Mouse (Mus musculus) midbrain, embryonic 10.5 days (tissue): ENCODE results near the gene Crhr1. TPM values are rescaled to one million over a fixed set of nuclear protein-coding genes. Genes with fewer than 3 reads are reported as not detected.
"Not testable (repeated sequence)": the region's sequence is repeated elsewhere in the genome, so short reads cannot be mapped to it uniquely, and the experiment has no call there.

ENCODE experiments used
- DNase-seq: peaks from one replicate; pipeline ENCODE4 v3.0.0-alpha.2; 2017; ENCODE audit warnings: low spot score
- H3K27ac ChIP-seq: fragments of 300-500 bp; sonication (generic); replicated peaks from 2 replicates; pipeline ENCODE4 v1.5.1; 2016; ENCODE audit warnings: mild to moderate bottlenecking
- H3K27me3 ChIP-seq: fragments of 300-500 bp; sonication (generic); 2 replicates; pipeline ENCODE4 v1.6.1; 2016; ENCODE audit warnings: low read depth, mild to moderate bottlenecking; ENCODE audit not compliant: poor library complexity, severe bottlenecking
- H3K36me3 ChIP-seq: fragments of 300-500 bp; sonication (generic); 2 replicates; pipeline ENCODE4 v1.6.1; 2016; ENCODE audit warnings: mild to moderate bottlenecking, moderate library complexity
- H3K4me1 ChIP-seq: fragments of 300-500 bp; sonication (generic); 2 replicates; pipeline ENCODE4 v1.6.1; 2016
- H3K4me3 ChIP-seq: fragments of 300-500 bp; sonication (generic); 2 replicates; pipeline ENCODE4 v1.5.1; 2016; ENCODE audit warnings: mild to moderate bottlenecking, moderate library complexity
- H3K9me3 ChIP-seq: fragments of 300-500 bp; sonication (generic); replicated peaks from 2 replicates; pipeline ENCODE4 v1.6.1; 2016; ENCODE audit warnings: mild to moderate bottlenecking
- WGBS: fragments of 180-500 bp; shearing (Covaris S2); methylation state at CpG from one replicate; pipeline ENCODE4 v1.1.7; 2016; 5-methylcytosine and 5-hydroxymethylcytosine counted together
- polyA plus RNA-seq: library from polyadenylated mRNA; unstranded; fragments of >200 nt; fragmentation: Nextera tagmentation; extraction: Ambion mirVana; gene quantifications from 2 replicates; pipeline ENCODE4 v1.2.1, GENCODE M21; 2016

Crhr1 gene
- polyA plus RNA-seq, 1 experiment from 2014 or later, result 0.12 TPM

DNA sequence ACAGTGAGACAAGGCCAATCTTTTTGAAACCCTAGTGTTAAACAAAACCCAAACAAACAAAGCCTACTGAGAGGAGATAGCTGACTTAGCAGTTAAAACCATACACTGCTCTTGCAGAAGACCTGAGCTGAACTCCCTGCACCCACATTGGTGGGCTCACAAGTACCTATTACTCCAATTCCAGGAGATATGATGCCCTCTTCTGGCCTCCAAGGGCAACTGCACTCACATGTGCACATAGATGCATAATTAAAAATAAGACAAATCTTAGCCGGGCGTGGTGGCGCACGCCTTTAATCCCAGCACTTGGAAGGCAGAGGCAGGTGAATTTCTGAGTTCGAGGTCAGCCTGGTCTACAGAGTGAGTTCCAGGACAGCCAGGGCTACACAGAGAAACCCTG lies 81.5 kb downstream of the Crhr1 start:
- H3K36me3 ChIP-seq, H3K4me3 ChIP-seq, H3K4me1 ChIP-seq, H3K9me3 ChIP-seq, H3K27me3 ChIP-seq, DNase-seq, H3K27ac ChIP-seq: not testable (repeated sequence)
- WGBS, result 96% methylated on average over 5 of the region's 5 CpGs

DNA sequence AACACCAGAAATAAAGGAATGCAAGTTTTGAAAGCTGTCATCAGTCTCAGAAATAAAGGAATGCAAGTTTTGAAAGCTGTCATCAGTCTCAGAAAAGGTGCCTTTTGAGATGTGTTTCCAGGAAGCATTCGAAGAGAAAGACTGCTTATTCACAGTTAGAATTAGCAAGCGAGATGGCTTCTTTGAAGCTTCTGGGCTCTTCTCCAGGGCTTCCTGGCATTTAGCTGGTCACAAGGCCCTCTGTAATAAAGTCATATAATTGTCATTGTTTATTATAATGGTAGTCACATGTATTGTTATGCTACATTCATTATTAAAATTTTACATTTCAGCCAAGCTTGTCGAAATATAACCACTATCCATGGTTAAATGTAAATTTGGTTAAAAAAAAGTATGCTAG lies 85.4 kb downstream of the Crhr1 start:
- Histone ChIP-seq H3K27ac (no peak overlapping the region), H3K4me1 (0 out of 2 replicates have a peak, but pooled peaks cover 3% of the 10 kb centered on the region), H3K4me3 (no peak overlapping the region), H3K9me3 (no peaks in the 10 kb centered on the region), H3K27me3 (no peaks in the 10 kb centered on the region), H3K36me3 (no peaks in the 10 kb centered on the region)
- 85% methylated on average over 3 of the region's 3 CpGs for WGBS
- DNase-seq, result no peak

DNA sequence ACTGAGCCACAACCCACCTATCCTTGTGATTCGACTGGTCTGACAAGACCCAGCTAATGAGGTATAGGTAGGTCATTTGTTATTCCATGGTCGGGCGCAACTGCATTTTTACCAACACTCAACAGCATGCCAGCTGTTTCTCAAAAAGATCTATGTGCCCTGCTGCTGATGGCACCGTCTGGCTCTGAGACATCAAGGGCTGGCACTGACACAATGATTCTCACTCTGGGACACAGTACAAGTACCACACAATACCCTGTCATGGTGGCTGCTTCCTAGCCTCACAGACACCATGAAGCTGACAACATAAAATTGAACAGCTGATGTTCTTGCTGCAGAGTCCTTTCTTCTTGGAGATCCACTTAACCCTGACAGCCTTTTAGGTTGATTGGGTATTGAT lies 87.6 kb downstream of the Crhr1 start:
- WGBS, result 84% methylated on average over 4 of the region's 4 CpGs
- H3K27ac ChIP-seq, result no peak overlapping the region
- no peaks in the 10 kb centered on the region; the same call in 1 of the 2 replicates for H3K27me3 ChIP-seq
- no peaks in the 10 kb centered on the region for H3K9me3 ChIP-seq
- DNase-seq, result no peak
- no peak overlapping the region for H3K4me3 ChIP-seq
- H3K36me3 ChIP-seq, result no peaks in the 10 kb centered on the region
- 0 out of 2 replicates have a peak, but pooled peaks cover 3% of the 10 kb centered on the region for H3K4me1 ChIP-seq

DNA sequence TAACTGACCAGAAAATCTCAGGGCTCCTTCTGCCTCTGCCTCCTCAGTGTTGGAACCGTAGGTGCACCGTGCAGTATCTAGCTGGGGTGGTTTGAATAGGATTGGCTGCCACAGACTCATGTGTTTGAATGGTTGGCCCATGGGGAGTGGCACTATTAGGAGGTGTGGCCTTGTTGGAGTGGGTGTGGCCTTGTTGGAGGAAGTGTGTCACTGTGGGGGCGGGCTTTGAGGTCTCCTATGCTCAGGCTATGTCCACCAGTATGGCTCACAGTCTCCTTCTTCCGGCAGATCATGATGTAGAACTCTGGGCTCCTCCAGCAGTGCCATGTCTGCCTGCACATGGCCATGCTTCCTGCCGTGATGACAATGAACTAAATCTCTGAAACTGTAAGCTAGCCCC lies 89.1 kb downstream of the Crhr1 start:
- 79% methylated on average over 5 of the region's 5 CpGs for WGBS
- DNase-seq, result no peak
- 0 out of 2 replicates have a peak, but pooled peaks cover 3% of the 10 kb centered on the region for H3K4me1 ChIP-seq

DNA sequence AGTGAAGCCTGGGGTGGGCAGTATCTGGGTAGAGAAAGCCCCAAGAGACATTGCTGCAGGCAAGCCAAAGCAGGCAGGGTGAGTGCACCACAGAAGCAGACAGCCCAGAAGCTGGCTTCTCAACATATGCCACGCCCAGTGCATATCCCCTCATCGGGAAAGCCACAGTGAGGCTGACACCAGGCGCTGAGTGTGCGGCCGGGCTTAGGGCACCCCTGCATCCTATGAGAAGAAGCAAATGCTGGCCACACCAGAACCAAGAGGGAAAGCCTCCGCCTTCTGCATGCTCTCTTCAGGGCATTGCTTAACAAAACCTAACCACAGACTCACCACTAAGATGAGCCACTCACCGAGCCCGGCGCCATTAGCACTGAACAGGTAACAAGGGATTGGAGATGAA lies 90.6 kb downstream of the Crhr1 start:
- Histone ChIP-seq H3K36me3 (no peaks in the 10 kb centered on the region), H3K4me1 (no peaks in the 10 kb centered on the region), H3K27ac (no peak overlapping the region), H3K4me3 (no peak overlapping the region), H3K9me3 (no peaks in the 10 kb centered on the region), H3K27me3 (no peaks in the 10 kb centered on the region; the same call in 1 of the 2 replicates)
- WGBS, result 87% methylated on average over 9 of the region's 9 CpGs
- DNase-seq, result no peak

More for the DNA sequence above, 89.1 kb downstream of the Crhr1 start:
- H3K9me3 ChIP-seq, result no peaks in the 10 kb centered on the region
- no peaks in the 10 kb centered on the region; the same call in 1 of the 2 replicates for H3K27me3 ChIP-seq
- H3K27ac ChIP-seq, result no peak overlapping the region
- H3K4me3 ChIP-seq, result no peak overlapping the region
- H3K36me3 ChIP-seq, result no peaks in the 10 kb centered on the region

Other genes starting within 250 kb of the Crhr1 start
- gene Nsf, start 178.8 kb upstream of the Crhr1 start, polyA plus RNA-seq, result 59.6 and 66.2 TPM in 2 replicates
- 106 and 132 TPM in 2 replicates for gene Arf2, start 166.1 kb upstream of the Crhr1 start, polyA plus RNA-seq
- gene Sppl2c, start 53.5 kb downstream of the Crhr1 start, polyA plus RNA-seq, result not detected in 2 replicates
- 23.7 and 47.2 TPM in 2 replicates for gene Mapt, start 98.5 kb downstream of the Crhr1 start, polyA plus RNA-seq